Mouse (Mus musculus): Measurements from ENCODE around the gene Ttll6.

The Ttll6 gene

GRCm38 (mm10) chr11:96194961-96195640 is 61.5 kb downstream of the Ttll6 start:
- DNase-seq (ENCODE audit: low spot score in 2 of 2): no peak

- no peak for DNase-seq (ENCODE audit: low spot score in 2 of 2)
Observed at GRCm38 (mm10) chr11:96195769-96196280, 62.2 kb downstream of the Ttll6 start.

GRCm38 (mm10) chr11:96198642-96199041 is 65.1 kb downstream of the Ttll6 start:
- DNase-seq (ENCODE audit: low spot score in 2 of 2): no peak

GRCm38 (mm10) chr11:96199181-96200086 is 65.8 kb downstream of the Ttll6 start:
- no peak for DNase-seq (ENCODE audit: low spot score in 2 of 2)

- DNase-seq (ENCODE audit: low spot score in 2 of 2): no peak
Observed at GRCm38 (mm10) chr11:96200183-96200655, 66.6 kb downstream of the Ttll6 start.

- no peak for DNase-seq (ENCODE audit: low spot score in 2 of 2)
Observed at GRCm38 (mm10) chr11:96201741-96202140, 68.2 kb downstream of the Ttll6 start.

GRCm38 (mm10) chr11:96202401-96203081 is 69.0 kb downstream of the Ttll6 start:
- DNase-seq (ENCODE audit: low spot score in 2 of 2): no peak

GRCm38 (mm10) chr11:96203182-96203788 is 69.7 kb downstream of the Ttll6 start:
- no peak for DNase-seq (ENCODE audit: low spot score in 2 of 2)

- no peak for DNase-seq (ENCODE audit: low spot score in 2 of 2)
Observed at GRCm38 (mm10) chr11:96203789-96204186, 70.2 kb downstream of the Ttll6 start.

GRCm38 (mm10) chr11:96204351-96204750 is 70.8 kb downstream of the Ttll6 start:
- no peak for DNase-seq (ENCODE audit: low spot score in 2 of 2)

GRCm38 (mm10) chr11:96205426-96206131 is 72.0 kb downstream of the Ttll6 start:
- no peak for DNase-seq (ENCODE audit: low spot score in 2 of 2)

Data from right cerebral cortex, postnatal 10 days (tissue).